Mouse (Mus musculus) neural tube, embryonic 13.5 days (tissue): ENCODE measurements around the gene Wdsub1. TPM values are rescaled to one million over a fixed set of nuclear protein-coding genes. Genes with fewer than 3 reads are reported as not detected.

Source experiments
- ATAC-seq: fragments of 200-750 bp; cut with Nextera tagmentation; 2 replicates; pipeline ENCODE4 v1.8.0; 2017; ENCODE audit warnings: low read depth, mild to moderate bottlenecking, moderate TSS enrichment, moderate library complexity
- H3K27ac ChIP-seq: fragments of 300-500 bp; sonication (generic); replicated peaks from 2 replicates; pipeline ENCODE4 v1.5.1; 2015; ENCODE audit warnings: moderate library complexity, mild to moderate bottlenecking, inconsistent platforms
- H3K27me3 ChIP-seq: fragments of 300-500 bp; sonication (generic); 2 replicates; pipeline ENCODE4 v1.6.1; 2015; ENCODE audit warnings: mild to moderate bottlenecking, inconsistent platforms
- H3K36me3 ChIP-seq: fragments of 300-500 bp; sonication (generic); 2 replicates; pipeline ENCODE4 v1.6.1; 2015; ENCODE audit warnings: mild to moderate bottlenecking, inconsistent platforms
- H3K4me1 ChIP-seq: fragments of 300-500 bp; sonication (generic); replicated peaks from 2 replicates; pipeline ENCODE4 v1.6.1; 2015; ENCODE audit warnings: inconsistent platforms
- H3K4me2 ChIP-seq: fragments of 300-500 bp; sonication (generic); 2 replicates; pipeline ENCODE4 v1.6.1; 2015; ENCODE audit warnings: inconsistent platforms, mild to moderate bottlenecking, moderate library complexity
- H3K4me3 ChIP-seq: fragments of 300-500 bp; sonication (generic); 2 replicates; pipeline ENCODE4 v1.5.1; 2015; ENCODE audit warnings: mild to moderate bottlenecking, inconsistent platforms
- H3K9ac ChIP-seq: fragments of 300-500 bp; sonication (generic); 2 replicates; pipeline ENCODE4 v1.6.1; 2015; ENCODE audit warnings: moderate library complexity, mild to moderate bottlenecking, inconsistent platforms
- H3K9me3 ChIP-seq: fragments of 300-500 bp; sonication (generic); 2 replicates; pipeline ENCODE4 v1.6.1; 2016; ENCODE audit warnings: inconsistent platforms
- WGBS: fragments of 180-500 bp; shearing (Covaris S2); methylation state at CpG from one replicate; pipeline ENCODE4 v1.1.7; 2015; 5-methylcytosine and 5-hydroxymethylcytosine counted together
- polyA plus RNA-seq: library from polyadenylated mRNA; unstranded; fragments of >200 nt; fragmentation: Nextera tagmentation; extraction: Ambion mirVana; gene quantifications from 2 replicates; pipeline ENCODE4 v1.2.1, GENCODE M21; 2015

Gene Wdsub1
- polyA plus RNA-seq, result 13.3 and 15.4 TPM in 2 replicates

DNA sequence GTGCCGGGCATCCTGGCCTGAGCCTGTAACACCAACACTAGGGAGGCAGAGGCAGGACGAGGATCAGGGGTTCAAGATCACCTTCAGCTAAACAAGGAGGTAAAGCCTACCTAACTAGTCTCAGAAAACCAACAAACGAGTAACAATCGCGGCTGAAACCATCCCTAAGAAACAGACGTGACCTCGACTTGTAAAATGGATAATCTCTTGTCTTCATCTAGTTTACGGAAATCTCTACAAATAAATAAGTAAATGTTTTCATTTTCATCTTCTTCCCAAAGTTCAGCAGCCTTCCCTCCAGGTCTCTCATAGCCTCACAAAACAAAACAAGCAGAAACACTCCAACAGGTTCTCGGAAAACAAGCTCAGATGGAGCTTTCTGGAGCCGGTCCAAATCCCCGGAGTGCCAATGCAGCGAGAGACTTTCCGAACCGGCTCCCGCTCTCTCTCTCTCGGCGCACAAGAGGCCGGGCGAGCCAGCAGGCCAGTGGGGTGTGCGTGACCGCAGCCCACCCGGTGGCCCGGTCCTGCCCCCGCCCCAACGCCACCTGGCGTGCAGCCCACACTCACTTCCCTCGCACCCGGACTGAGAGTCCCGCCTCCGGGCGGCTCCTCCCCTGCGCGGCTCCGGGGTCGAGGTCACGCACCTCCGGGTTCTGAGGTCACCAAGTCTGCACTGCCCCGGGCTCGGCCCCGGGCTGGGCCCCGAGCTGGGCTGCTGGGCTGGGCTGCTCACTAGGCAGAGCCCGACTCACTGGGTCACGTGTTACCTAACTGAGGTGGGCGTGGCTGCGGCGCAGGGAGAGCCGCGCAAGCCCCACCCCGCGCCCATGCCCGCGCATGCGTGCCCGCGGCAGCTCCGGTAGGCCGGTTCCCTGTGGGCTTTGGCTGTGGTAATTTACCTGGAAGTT, at the start of gene Wdsub1:
Gene Wdsub1, minus strand, starts transcription at position 761 of the 911 bp plus-strand sequence.
- Histone ChIP-seq H3K9me3 (peaks cover 14% of the 10 kb centered on the region; the same call in 1 of the 2 replicates), H3K4me2 (peak within 1 kb of the TSS; percentile 84), H3K27ac (peak within 1 kb of the TSS; percentile 69), H3K9ac (peak within 1 kb of the TSS; percentile 77), H3K4me3 (peak within 1 kb of the TSS; percentile 79), H3K36me3 (no peaks in the 10 kb centered on the region), H3K27me3 (no peaks in the 10 kb centered on the region), H3K4me1 (peaks cover 5% of the 10 kb centered on the region)
- ATAC-seq, result peak; percentile 96
- WGBS, result 5% methylated on average over 57 of the region's 57 CpGs

DNA sequence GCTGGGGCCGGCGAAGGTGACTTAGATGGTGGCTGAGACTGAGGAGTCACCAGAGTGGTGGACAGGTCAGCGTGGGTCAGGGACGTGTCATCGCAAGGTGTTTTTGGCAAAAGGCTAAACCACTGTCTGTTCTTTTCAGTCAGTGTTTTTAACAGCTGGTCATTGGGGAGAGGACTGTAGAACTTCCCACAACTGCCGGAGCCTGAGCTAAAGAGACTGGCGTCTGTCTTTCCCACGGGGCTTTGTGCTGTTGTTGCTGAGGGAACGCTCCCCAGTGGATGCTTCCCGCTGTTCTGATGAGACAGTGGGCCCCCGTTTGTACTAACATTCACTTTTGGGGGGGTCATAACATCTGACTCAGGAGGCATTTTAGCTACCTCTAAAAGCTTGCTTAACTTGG, 31.2 kb upstream of the Wdsub1 start:
- 83% methylated on average over 11 of the region's 11 CpGs for WGBS
- no peak overlapping the region for H3K4me2 ChIP-seq
- H3K4me3 ChIP-seq, result no peak overlapping the region
- no peak for ATAC-seq
- no peak overlapping the region for H3K9ac ChIP-seq
- peaks cover 78% of the 10 kb centered on the region for H3K36me3 ChIP-seq
- H3K4me1 ChIP-seq, result no peaks in the 10 kb centered on the region
- no peaks in the 10 kb centered on the region for H3K27me3 ChIP-seq
- H3K9me3 ChIP-seq, result no peaks in the 10 kb centered on the region
- H3K27ac ChIP-seq, result no peak overlapping the region

DNA sequence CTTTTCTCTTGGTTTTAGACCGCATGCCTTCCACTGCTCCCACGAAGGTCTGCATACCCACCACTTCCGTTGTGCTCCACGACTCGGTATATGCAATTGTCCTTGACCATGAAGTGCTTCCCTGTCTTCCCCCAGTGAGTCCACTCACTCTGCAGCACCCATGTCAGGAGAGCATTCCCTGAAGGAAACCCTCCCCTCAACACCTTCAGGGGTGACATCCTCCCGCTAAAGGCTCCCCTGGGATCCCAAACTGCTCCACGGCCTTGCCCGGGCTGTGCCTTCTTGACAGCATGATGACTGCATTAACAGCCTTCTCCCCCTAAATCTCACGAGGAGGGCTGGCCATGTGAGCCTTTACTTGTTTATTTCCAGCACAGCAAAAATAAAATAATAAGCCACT, 25.7 kb upstream of the Wdsub1 start:
- no peak for ATAC-seq
- Histone ChIP-seq H3K9ac (no peak overlapping the region), H3K36me3 (peaks cover 72% of the 10 kb centered on the region), H3K27ac (no peak overlapping the region), H3K9me3 (no peaks in the 10 kb centered on the region), H3K4me2 (no peak overlapping the region), H3K4me1 (no peaks in the 10 kb centered on the region), H3K27me3 (no peaks in the 10 kb centered on the region), H3K4me3 (no peak overlapping the region)
- WGBS, result 85% methylated on average over 9 of the region's 9 CpGs

DNA sequence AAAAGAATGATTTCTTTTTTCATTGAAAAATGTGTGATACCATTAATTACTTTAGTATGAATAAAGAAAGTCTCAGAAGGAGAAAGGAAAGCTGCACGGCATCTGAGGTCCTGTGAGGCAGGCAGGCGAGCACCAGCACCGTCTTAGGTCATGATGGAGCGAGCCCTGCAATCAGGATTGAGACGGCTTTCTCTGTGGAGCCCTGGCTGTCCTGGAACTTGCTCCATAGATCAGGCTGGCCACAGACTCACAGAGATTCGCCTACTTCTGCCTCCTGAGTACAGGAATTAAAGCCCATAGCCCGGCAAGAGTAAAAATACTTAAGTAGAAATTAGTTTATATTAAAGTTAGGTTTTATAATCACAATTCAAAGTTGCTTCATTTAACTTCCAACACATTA, 21.6 kb upstream of the Wdsub1 start:
- ATAC-seq, result no peak
- Histone ChIP-seq H3K36me3 (peaks cover 68% of the 10 kb centered on the region), H3K4me1 (no peaks in the 10 kb centered on the region), H3K27ac (no peak overlapping the region), H3K9ac (no peak overlapping the region), H3K9me3 (no peaks in the 10 kb centered on the region), H3K27me3 (no peaks in the 10 kb centered on the region), H3K4me3 (no peak overlapping the region), H3K4me2 (no peak overlapping the region)
- WGBS, result 89% methylated on average over 7 of the region's 7 CpGs

DNA sequence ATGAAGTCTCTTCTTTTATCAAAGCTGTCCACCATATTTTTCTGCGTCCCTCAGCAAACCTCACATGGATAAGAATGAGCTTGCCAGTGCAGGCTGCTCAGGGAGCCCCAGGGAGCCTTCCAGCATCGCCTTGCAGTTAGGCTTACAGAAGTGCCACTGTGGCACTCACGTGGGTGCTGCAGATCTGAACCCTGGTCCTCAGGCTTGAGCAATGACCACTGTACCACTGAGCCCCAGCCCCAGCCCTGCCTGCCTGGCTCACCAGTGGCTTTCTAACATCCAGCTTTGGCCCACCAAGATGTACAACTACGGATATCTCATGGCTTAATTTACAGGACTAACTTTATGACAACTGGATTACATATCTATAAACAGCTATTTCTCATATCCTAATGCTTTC, 16.3 kb upstream of the Wdsub1 start:
- WGBS, result 78% methylated on average over 4 of the region's 4 CpGs
- Histone ChIP-seq H3K4me2 (no peak overlapping the region), H3K9me3 (no peaks in the 10 kb centered on the region), H3K4me3 (no peak overlapping the region), H3K4me1 (no peaks in the 10 kb centered on the region), H3K9ac (no peak overlapping the region), H3K36me3 (peaks cover 52% of the 10 kb centered on the region), H3K27ac (no peak overlapping the region), H3K27me3 (no peaks in the 10 kb centered on the region)
- ATAC-seq, result no peak

DNA sequence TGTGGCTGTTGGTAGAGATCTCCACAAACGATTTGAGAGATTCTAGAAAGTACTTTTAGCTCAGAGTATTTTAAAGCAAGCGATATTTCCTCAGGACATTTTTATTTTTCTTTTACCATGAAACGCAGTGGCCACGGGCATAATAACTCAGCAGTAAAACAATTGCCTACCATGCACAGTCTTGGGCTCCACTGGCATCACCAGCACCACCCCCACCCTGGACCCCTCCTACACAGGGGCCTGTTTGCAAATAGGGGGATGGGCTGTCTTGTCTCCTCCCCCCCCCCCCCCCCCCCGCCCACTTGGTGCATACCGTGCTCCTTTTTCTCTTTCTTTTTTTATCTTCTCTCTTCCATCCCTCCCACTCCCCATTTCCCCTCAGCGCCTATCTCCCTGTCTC, 15.7 kb upstream of the Wdsub1 start:
- 75% methylated on average over 6 of the region's 7 CpGs for WGBS
- H3K4me2 ChIP-seq, result no peak overlapping the region
- H3K9ac ChIP-seq, result no peak overlapping the region
- ATAC-seq, result peak; percentile 47; the same call in 1 of the 2 replicates
- H3K9me3 ChIP-seq, result no peaks in the 10 kb centered on the region
- no peaks in the 10 kb centered on the region for H3K4me1 ChIP-seq
- peaks cover 49% of the 10 kb centered on the region for H3K36me3 ChIP-seq
- no peaks in the 10 kb centered on the region for H3K27me3 ChIP-seq
- H3K27ac ChIP-seq, result no peak overlapping the region
- no peak overlapping the region for H3K4me3 ChIP-seq

DNA sequence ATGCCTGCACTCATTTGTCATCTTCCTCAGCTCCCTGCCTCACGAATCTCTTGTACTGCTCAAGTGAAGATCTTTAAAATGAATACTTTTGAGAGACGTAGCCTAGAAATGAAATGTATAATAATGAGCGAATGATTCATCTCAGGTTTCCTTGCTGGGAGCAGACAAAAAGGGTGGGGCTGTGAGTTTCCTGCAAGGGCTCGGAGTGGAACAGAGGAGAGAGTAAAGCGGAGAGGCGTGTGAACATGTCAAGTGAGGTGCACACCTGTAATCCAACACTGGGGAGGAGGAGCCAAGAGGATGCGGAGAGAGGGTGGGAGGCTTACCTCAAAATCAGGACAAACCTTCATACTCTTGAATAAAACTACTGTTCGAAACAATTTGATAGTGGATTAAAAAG, 14.4 kb upstream of the Wdsub1 start:
- Histone ChIP-seq H3K4me3 (no peak overlapping the region), H3K9me3 (no peaks in the 10 kb centered on the region), H3K9ac (no peak overlapping the region), H3K27ac (no peak overlapping the region), H3K4me2 (no peak overlapping the region), H3K36me3 (peaks cover 48% of the 10 kb centered on the region), H3K27me3 (no peaks in the 10 kb centered on the region), H3K4me1 (no peaks in the 10 kb centered on the region)
- WGBS, result 89% methylated on average over 8 of the region's 8 CpGs
- no peak for ATAC-seq

DNA sequence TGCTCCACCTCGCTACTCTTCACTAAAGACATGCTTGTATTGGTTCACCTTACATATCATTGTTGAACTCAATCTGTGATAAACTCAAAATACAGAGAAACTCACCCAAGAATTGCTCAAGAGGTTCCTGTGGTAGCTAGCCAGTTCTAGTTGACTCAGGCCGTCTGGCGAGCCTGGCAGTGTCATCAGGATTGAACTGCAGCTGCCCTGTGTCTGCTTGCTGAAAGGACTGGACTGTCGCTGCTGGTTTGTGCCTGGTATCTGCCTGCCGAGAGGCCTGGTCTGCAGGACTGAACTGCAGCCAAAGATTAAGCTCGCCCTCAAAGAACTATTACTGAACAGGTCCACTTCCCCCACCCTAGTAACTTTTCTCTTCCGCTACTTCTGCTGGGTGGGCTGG, 14.0 kb upstream of the Wdsub1 start:
- Histone ChIP-seq H3K27ac (no peak overlapping the region), H3K9me3 (no peaks in the 10 kb centered on the region), H3K27me3 (no peaks in the 10 kb centered on the region), H3K4me1 (no peaks in the 10 kb centered on the region), H3K4me2 (no peak overlapping the region), H3K4me3 (no peak overlapping the region), H3K36me3 (peaks cover 45% of the 10 kb centered on the region), H3K9ac (no peak overlapping the region)
- no peak for ATAC-seq
- WGBS, result 84% methylated on average over 7 of the region's 7 CpGs

DNA sequence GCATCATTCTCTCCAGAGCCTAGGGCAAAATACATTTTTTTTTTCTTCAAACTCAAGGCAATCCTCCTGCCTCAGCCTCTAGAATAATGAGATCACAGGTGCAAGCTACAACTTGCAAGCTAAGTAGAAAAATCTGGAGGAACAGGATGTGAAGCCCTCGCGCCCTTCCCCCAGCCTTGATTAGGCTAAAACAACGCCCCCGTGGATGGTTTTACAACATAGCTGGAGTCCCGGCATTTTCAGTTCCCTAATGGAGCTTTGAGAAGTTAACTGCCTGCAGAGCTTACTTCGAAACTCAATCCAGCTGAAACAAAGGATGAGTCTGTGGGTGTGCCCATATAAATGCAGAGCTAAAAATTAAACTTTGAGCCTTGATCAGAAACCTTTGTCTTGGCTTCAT, 7.3 kb upstream of the Wdsub1 start:
- no peaks in the 10 kb centered on the region for H3K4me1 ChIP-seq
- H3K4me2 ChIP-seq, result no peak overlapping the region
- WGBS, result 48% methylated on average over 6 of the region's 6 CpGs
- no peaks in the 10 kb centered on the region for H3K27me3 ChIP-seq
- no peak overlapping the region for H3K27ac ChIP-seq
- no peak overlapping the region for H3K9ac ChIP-seq
- ATAC-seq, result no peak
- H3K4me3 ChIP-seq, result no peak overlapping the region
- no peaks in the 10 kb centered on the region for H3K9me3 ChIP-seq
- H3K36me3 ChIP-seq, result peaks cover 22% of the 10 kb centered on the region

DNA sequence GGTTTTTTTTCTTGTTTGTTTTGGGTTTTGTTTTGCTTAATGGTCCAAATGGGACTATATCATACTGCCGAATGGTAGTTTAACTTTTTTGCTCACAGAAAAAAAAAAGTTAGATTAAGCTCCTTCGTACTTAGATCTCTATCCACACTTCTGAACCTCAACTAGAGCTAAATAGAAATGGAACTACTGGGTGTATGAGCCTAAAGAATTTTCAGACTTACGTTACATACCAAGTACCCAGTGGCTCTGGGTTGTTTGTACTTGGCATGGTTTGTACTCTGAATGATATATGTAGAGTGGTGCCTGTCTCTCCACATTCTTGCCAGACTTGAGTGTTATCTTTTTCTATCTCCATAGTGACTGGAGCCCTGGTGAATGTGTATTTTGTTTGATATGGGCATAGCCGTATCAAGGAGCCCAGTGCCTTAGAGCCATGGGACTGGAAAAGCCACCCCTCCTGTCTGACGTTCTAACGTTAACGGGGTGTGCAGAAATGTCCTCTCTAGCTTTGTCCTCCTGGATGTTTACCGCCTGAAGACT, 421 bp upstream of the Wdsub1 start:
- no peaks in the 10 kb centered on the region for H3K36me3 ChIP-seq
- peak overlapping the region; percentile 79 for H3K4me3 ChIP-seq
- H3K27ac ChIP-seq, result no peak overlapping the region
- peaks cover 14% of the 10 kb centered on the region; the same call in 1 of the 2 replicates for H3K9me3 ChIP-seq
- peak overlapping the region; percentile 84 for H3K4me2 ChIP-seq
- WGBS, result 66% methylated on average over 8 of the region's 8 CpGs
- no peaks in the 10 kb centered on the region for H3K27me3 ChIP-seq
- H3K9ac ChIP-seq, result 0 out of 2 replicates have a peak overlapping the region, but pooled peaks have one; percentile 77
- H3K4me1 ChIP-seq, result peaks cover 5% of the 10 kb centered on the region
- peak; percentile 44; the same call in 1 of the 2 replicates for ATAC-seq

DNA sequence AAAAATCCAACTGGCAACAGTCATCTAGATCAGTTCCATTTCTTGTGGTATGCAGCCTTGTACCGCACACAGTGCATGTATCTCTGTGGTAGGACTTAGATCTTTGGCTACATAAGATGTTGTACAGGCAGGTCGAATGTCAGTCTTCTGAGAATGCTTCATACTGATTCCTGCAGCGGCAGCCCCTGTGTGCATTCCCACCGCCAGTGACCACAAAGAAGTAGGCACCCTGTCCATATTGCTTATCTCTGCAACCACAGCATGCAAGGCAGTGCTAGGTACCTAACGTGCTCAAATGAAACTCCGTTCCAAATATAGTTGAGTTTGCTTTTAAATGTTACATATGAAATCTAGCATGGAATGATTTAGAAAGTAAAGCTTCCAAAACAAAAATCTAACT, 987 bp downstream of the Wdsub1 start:
- Histone ChIP-seq H3K36me3 (no peaks in the 10 kb centered on the region), H3K9me3 (peaks cover 14% of the 10 kb centered on the region; the same call in 1 of the 2 replicates), H3K27me3 (no peaks in the 10 kb centered on the region), H3K4me3 (peak overlapping the region; percentile 79), H3K27ac (no peak overlapping the region), H3K9ac (peak overlapping the region; percentile 77; the same call in 1 of the 2 replicates), H3K4me1 (peaks cover 5% of the 10 kb centered on the region), H3K4me2 (peak overlapping the region; percentile 84)
- no peak for ATAC-seq
- 83% methylated on average over 6 of the region's 6 CpGs for WGBS

DNA sequence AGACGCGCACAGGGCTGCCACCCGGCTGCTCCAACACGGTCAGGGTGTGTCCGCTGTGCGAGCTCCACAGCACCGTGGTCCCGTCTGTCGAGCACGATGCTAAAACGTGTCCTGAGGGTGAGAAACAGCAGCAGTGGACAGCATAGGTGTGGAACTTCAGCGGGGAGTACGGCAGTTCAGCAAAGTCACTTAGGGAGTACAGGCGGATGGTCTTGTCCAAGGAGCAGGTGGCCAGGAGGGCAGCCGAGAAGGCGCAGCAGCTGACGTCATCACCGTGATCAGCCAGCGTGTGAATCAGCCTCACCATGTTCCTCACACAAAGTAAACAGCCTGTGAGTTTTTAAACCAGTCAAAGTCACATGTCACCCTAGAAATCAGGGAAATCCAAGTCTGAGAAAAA, 4.2 kb downstream of the Wdsub1 start:
- H3K9ac ChIP-seq, result no peak overlapping the region
- H3K36me3 ChIP-seq, result no peaks in the 10 kb centered on the region
- H3K4me2 ChIP-seq, result no peak overlapping the region
- WGBS, result 79% methylated on average over 19 of the region's 19 CpGs
- no peaks in the 10 kb centered on the region for H3K27me3 ChIP-seq
- no peak overlapping the region for H3K4me3 ChIP-seq
- ATAC-seq, result no peak
- peaks cover 5% of the 10 kb centered on the region for H3K4me1 ChIP-seq
- no peak overlapping the region for H3K27ac ChIP-seq
- peaks cover 14% of the 10 kb centered on the region; the same call in 1 of the 2 replicates for H3K9me3 ChIP-seq
